Mouse (Mus musculus) ES-E14 (cell line): Measurements from ENCODE around the gene Gm49395.

Source experiments
- CHD2 ChIP-seq: IDR thresholded peaks from 2 replicates; pipeline ENCODE4 v1.6.1; 2014; ENCODE audit warnings: mild to moderate bottlenecking, low read depth, low read length, inconsistent platforms
- HCFC1 ChIP-seq: IDR thresholded peaks from 2 replicates; pipeline ENCODE4 v1.6.1; 2012; ENCODE audit warnings: low read length, inconsistent platforms, borderline replicate concordance; ENCODE audit not compliant: insufficient read depth
- MAFK ChIP-seq: IDR thresholded peaks from 2 replicates; pipeline ENCODE4 v1.6.1; 2014; ENCODE audit warnings: mild to moderate bottlenecking, low read depth, low read length, inconsistent platforms; ENCODE audit not compliant: insufficient read depth
- ZC3H11A ChIP-seq: IDR thresholded peaks from 2 replicates; pipeline ENCODE4 v1.6.1; 2012; ENCODE audit warnings: low read depth, mild to moderate bottlenecking, inconsistent platforms, low read length, borderline replicate concordance

DNA sequence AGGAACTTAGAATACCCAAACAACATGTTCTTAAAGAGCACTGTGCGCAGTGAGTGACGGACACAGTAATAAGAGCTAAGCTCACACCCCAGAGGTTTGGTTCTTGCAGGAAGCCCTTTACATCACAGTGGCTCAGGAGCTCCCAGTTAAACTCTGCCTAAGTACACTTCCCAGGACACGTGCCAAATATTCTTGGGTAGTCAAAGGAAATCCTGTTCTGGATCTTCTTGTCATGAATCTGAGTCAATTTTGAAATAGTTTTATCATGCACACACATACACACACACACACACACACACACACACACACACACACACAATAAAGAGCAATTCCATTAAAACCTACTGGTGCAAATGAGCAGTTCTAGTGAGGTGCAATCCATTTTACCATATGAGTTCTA is 30.3 kb downstream of the Gm49395 start:
- TF ChIP-seq CHD2, result no peak
- TF ChIP-seq MAFK, result no peak
- TF ChIP-seq HCFC1, result no peak
- TF ChIP-seq ZC3H11A, result no peak
